Mouse (Mus musculus): ENCODE data around the gene Lhfp.

DNA sequence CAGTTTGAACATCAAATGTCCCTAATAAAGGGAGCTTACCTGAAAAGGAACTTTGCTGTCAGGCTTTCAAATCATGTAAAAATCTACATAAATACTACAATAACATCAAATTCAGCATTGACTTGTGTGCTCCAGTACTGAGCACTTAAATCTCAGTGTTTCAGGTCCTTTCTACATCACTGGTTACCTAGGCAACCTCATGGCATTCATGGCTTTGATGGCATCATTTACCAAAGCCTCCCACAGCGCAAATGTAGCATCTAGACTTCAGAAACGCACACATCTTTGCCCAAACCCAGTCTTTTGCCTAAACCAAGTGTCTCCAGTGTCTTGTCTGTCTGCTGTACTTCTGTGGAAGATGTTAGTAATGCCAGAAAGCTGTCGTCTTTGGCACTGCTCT lies 225.7 kb downstream of the Lhfp start:
- TF ChIP-seq POLR2A (IDR thresholded peaks at IDR 0.05; ENCODE audit: insufficient read depth, low read length), result no peak
- no peak for TF ChIP-seq CTCF (IDR thresholded peaks at IDR 0.05; ENCODE audit: low read depth, low read length)
- no peak for TF ChIP-seq EP300 (IDR thresholded peaks at IDR 0.05; ENCODE audit: insufficient read depth, low read depth, low read length)

All from ES-Bruce4 (cell line).